Comparison of ENCODE assay signal across 8 mouse cellular contexts in genomic region chr3:105825501-105826161, GRCm38 (mm10). TPM values are rescaled to one million over a fixed set of nuclear protein-coding genes. Genes with fewer than 3 reads are reported as not detected.
DNase-seq lines count a peak whose midpoint lies in the region; ATAC-seq and TF ChIP-seq lines count a peak whose summit lies in the region.

No protein-coding gene starts in this region.

- H3K9me3 ChIP-seq in lung, postnatal 0 days (ENCODE audit: low read length): no peaks in the 10 kb centered on the region
- no peaks in the 10 kb centered on the region for H3K9me3 ChIP-seq in forebrain, embryonic 12.5 days

- H3K4me1 ChIP-seq in lung, postnatal 0 days (ENCODE audit: insufficient read depth, low read depth, low read length): peaks cover 8% of the 10 kb centered on the region; the same call in 1 of the 2 replicates
- H3K4me1 ChIP-seq in forebrain, embryonic 12.5 days: no peaks in the 10 kb centered on the region

- peak; percentile 77 for ATAC-seq in common myeloid progenitor, adult 5-6 weeks (replicated peaks; ENCODE audit: low read depth, poor library complexity, severe bottlenecking)
- ATAC-seq in hematopoietic stem cell, adult 5-6 weeks (replicated peaks in 1 of 2; ENCODE audit: insufficient read depth in 1 of 2, low FRiP score in 2 of 2, low TSS enrichment in 1 of 2, low read depth in 1 of 2, poor library complexity in 2 of 2, severe bottlenecking in 2 of 2): peak; percentile 36 to 37; a peak in 3 of 4 replicates
- peak; percentile 93 for ATAC-seq in lung, postnatal 0 days
- no peak for ATAC-seq in forebrain, embryonic 12.5 days (ENCODE audit: low FRiP score)

- intact Hi-C loops in left cerebral cortex, adult 2 months (cut with DNase I): no loop called here

- no peaks in the 10 kb centered on the region for H3K27me3 ChIP-seq in lung, postnatal 0 days (replicated peaks; ENCODE audit: insufficient read depth, low read length)
- H3K27me3 ChIP-seq in forebrain, embryonic 12.5 days: no peaks in the 10 kb centered on the region

- no peaks in the 10 kb centered on the region for H3K36me3 ChIP-seq in lung, postnatal 0 days (ENCODE audit: insufficient read depth, low read length)
- no peaks in the 10 kb centered on the region for H3K36me3 ChIP-seq in forebrain, embryonic 12.5 days (replicated peaks)

- WGBS in lung, postnatal 0 days: 27% methylated on average over 7 of the region's 7 CpGs
- 64% methylated on average over 7 of the region's 7 CpGs for whole genome bisulfite sequencing in forebrain, embryonic 12.5 days

- H3K4me2 ChIP-seq in lung, postnatal 0 days (replicated peaks; ENCODE audit: low read depth, low read length): no peak overlapping the region
- no peak overlapping the region for H3K4me2 ChIP-seq in forebrain, embryonic 12.5 days

- 0 out of 2 replicates have a peak overlapping the region, but pooled peaks have one; percentile 29 for H3K27ac ChIP-seq in left cerebral cortex, adult 2 months
- H3K27ac ChIP-seq in lung, postnatal 0 days (ENCODE audit: low read length): peak overlapping the region; percentile 59
- H3K27ac ChIP-seq in forebrain, embryonic 12.5 days: no peak overlapping the region

- no peak for TF ChIP-seq CTCF in left cerebral cortex, adult 2 months (IDR thresholded peaks at IDR 0.05)
- no peak for TF ChIP-seq CTCF in lung, postnatal 0 days (IDR thresholded peaks at IDR 0.05)

- peak; percentile 87 for TF ChIP-seq EP300 in lung, postnatal 0 days (IDR thresholded peaks at IDR 0.05)

- H3K4me3 ChIP-seq in left cerebral cortex, adult 2 months: no peak overlapping the region
- no peak overlapping the region for H3K4me3 ChIP-seq in lung, postnatal 0 days (ENCODE audit: low read depth, low read length)
- no peak overlapping the region for H3K4me3 ChIP-seq in forebrain, embryonic 12.5 days (replicated peaks)

- H3K9ac ChIP-seq in lung, postnatal 0 days (replicated peaks; ENCODE audit: low read depth): no peak overlapping the region
- H3K9ac ChIP-seq in forebrain, embryonic 12.5 days: no peak overlapping the region

- no peak for DNase-seq in left cerebral cortex, adult 2 months (ENCODE audit: extremely low spot score in 1 of 2, low spot score in 2 of 2)
- DNase-seq in left cerebral cortex, adult 8-10 months (ENCODE audit: low spot score in 2 of 2): no peak
- peak; percentile 87 for DNase-seq in lung, postnatal 0 days (ENCODE audit: low spot score)
- no peak for DNase-seq in cerebellum, postnatal 10 days
- no peak for DNase-seq in layer of hippocampus, postnatal 25 days (ENCODE audit: extremely low spot score in 1 of 2, low spot score in 1 of 2)

RNA-seq across cellular contexts. Expression of gene Rap1a, which starts 24.5 kb away (rescaled TPM):
- 10 to 100 TPM; 63.7 to 64.7 TPM for total RNA-seq in left cerebral cortex, adult 2 months (2021)
- 10 to 100 TPM; 68.6 to 76.2 (median 74.4) TPM for total RNA-seq in left cerebral cortex, adult 8-10 months (2022)
- 134 and 136 TPM in 2 replicates for total RNA-seq in common myeloid progenitor, adult 5-6 weeks (2017)
- total RNA-seq in hematopoietic stem cell, adult 5-6 weeks (2017): 130 and 153 TPM in 2 replicates
- polyA plus RNA-seq in lung, postnatal 0 days (2015; fragmentation: Nextera tagmentation; extraction: Ambion mirVana): 166 and 190 TPM in 2 replicates
- polyA plus RNA-seq in forebrain, embryonic 12.5 days (2016; fragmentation: Nextera tagmentation; extraction: Ambion mirVana): 71.0 and 81.6 TPM in 2 replicates
- total RNA-seq in layer of hippocampus, postnatal 25 days (2021): 100 to 1,000 TPM; 101 to 108 TPM

RNA-seq across cellular contexts. Expression of gene Adora3, which starts 45.0 kb away (rescaled TPM):
- total RNA-seq in left cerebral cortex, adult 2 months (2021): 1 to 10 TPM in 1 of 2 experiments, under 1 TPM in 1; 0.66 to 1.1 TPM
- total RNA-seq in left cerebral cortex, adult 8-10 months (2022): 1 to 10 TPM; 1.3 to 2.5 (median 1.6) TPM
- total RNA-seq in common myeloid progenitor, adult 5-6 weeks (2017): 0.32 and 1.5 TPM in 2 replicates
- 0.38 TPM in 1 of 2 replicates, not detected in the other for total RNA-seq in hematopoietic stem cell, adult 5-6 weeks (2017)
- polyA plus RNA-seq in lung, postnatal 0 days (2015; fragmentation: Nextera tagmentation; extraction: Ambion mirVana): 0.82 and 0.89 TPM in 2 replicates
- 0.15 TPM in 1 of 2 replicates, not detected in the other for polyA plus RNA-seq in forebrain, embryonic 12.5 days (2016; fragmentation: Nextera tagmentation; extraction: Ambion mirVana)
- under 1 TPM; 0.69 to 0.89 TPM for total RNA-seq in layer of hippocampus, postnatal 25 days (2021)

RNA-seq across cellular contexts. Expression of gene Tmigd3, which starts 45.1 kb away (rescaled TPM):
- under 1 TPM in 1 of 2 experiments, not detected in 1; 0.75 TPM for total RNA-seq in left cerebral cortex, adult 2 months (2021)
- total RNA-seq in left cerebral cortex, adult 8-10 months (2022): not detected
- total RNA-seq in common myeloid progenitor, adult 5-6 weeks (2017): 1.0 TPM in 1 of 2 replicates, not detected in the other
- 1.8 TPM in 1 of 2 replicates, not detected in the other for total RNA-seq in hematopoietic stem cell, adult 5-6 weeks (2017)
- 1.5 and 1.6 TPM in 2 replicates for polyA plus RNA-seq in lung, postnatal 0 days (2015; fragmentation: Nextera tagmentation; extraction: Ambion mirVana)
- not detected in 2 replicates for polyA plus RNA-seq in forebrain, embryonic 12.5 days (2016; fragmentation: Nextera tagmentation; extraction: Ambion mirVana)
- not detected for total RNA-seq in layer of hippocampus, postnatal 25 days (2021)
